Mouse (Mus musculus) v-Abl transformed pro-B cells (cell line): ENCODE results near the gene Rab30.

Experiments used
- in situ Hi-C, 2 experiments: fragments of 400-800 bp; cut with MboI; formaldehyde crosslinking; loops; one replicate each; pipeline ENCODE4 v1.15.1; 2025; ENCODE audit not compliant: unreplicated experiment in 2 of 2

Rab30 gene

GRCm38 (mm10) chr7:92887230-92887629 lies 145.8 kb downstream of the Rab30 start:
- in situ Hi-C loops, result loop anchor here (25.0 kb wide), 1 partner anchor 450 kb away; no protein-coding TSS in a partner anchor

DNA sequence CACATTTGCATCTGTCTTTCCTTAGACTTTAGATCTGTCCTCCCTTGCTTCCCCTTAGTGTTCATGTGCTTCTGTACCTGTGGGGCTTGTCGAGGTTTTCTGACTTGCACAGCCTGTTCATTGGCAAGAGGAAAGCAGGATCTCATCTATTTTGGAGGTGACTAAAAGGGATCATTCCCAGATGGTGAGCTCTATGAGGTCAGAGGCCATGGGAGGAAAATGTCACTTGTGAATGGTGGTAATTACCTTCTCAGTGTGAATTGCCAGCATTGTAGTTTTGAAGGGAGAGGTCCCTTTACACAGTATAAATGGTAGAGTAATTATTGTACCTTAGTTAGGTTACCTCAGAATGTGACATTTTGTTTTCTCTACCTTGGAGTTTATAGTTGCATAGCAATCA lies 148.8 kb downstream of the Rab30 start:
- in situ Hi-C loops, result loop anchor here (25.0 kb wide), 1 partner anchor 453 kb away; no protein-coding TSS in a partner anchor

GRCm38 (mm10) chr7:92890618-92891230 lies 149.3 kb downstream of the Rab30 start:
- in situ Hi-C loops, result loop anchor here (25.0 kb wide), 1 partner anchor 453 kb away; no protein-coding TSS in a partner anchor

- in situ Hi-C loops, result loop anchor here (25.0 kb wide), 1 partner anchor 456 kb away; no protein-coding TSS in a partner anchor
Observed at GRCm38 (mm10) chr7:92893478-92893877, 152.1 kb downstream of the Rab30 start.
